In genomic region chr8:117290506-117290905, GRCm38 (mm10) we compare ENCODE assay signal across 11 mouse cellular contexts. TPM values are rescaled to one million over a fixed set of nuclear protein-coding genes. Genes with fewer than 3 reads are reported as not detected.
DNase-seq lines count a peak whose midpoint lies in the region; ATAC-seq and TF ChIP-seq lines count a peak whose summit lies in the region.
"Had no signal": no experiment of that assay in that cellular context is flagged by ENCODE, and none has a peak within 500 bp of the region (broad histone marks: within the 10 kb centered on the region; RNA-seq: fewer than 3 reads in every experiment).

No protein-coding gene starts in this region.

- no peaks in the 10 kb centered on the region for H3K36me3 ChIP-seq in thymus, adult 2 months (ENCODE audit: control insufficient read depth, insufficient read depth, low read length)
- H3K36me3 ChIP-seq in liver, postnatal 0 days (replicated peaks; ENCODE audit: insufficient read depth, low read length): peaks cover 16% of the 10 kb centered on the region
- H3K36me3 ChIP-seq: midbrain, embryonic 15.5 days had no signal

- ATAC-seq in liver, postnatal 0 days: no peak

- no peaks in the 10 kb centered on the region for H3K27me3 ChIP-seq in thymus, adult 2 months (ENCODE audit: control insufficient read depth, insufficient read depth, low read length)
- H3K27me3 ChIP-seq in liver, postnatal 0 days (ENCODE audit: insufficient read depth, low read length): no peaks in the 10 kb centered on the region
- H3K27me3 ChIP-seq: midbrain, embryonic 15.5 days had no signal

- H3K27ac ChIP-seq in gastrocnemius, adult 2 months: 0 out of 2 replicates have a peak overlapping the region, but pooled peaks have one; percentile 25
- no peak overlapping the region for H3K27ac ChIP-seq in thymus, adult 2 months (ENCODE audit: control insufficient read depth, insufficient read depth, low read length)
- no peak overlapping the region for H3K27ac ChIP-seq in liver, postnatal 0 days (ENCODE audit: low read depth)
- H3K27ac ChIP-seq: midbrain, embryonic 15.5 days had no signal

- 92% methylated on average over 7 of the region's 7 CpGs for WGBS in thymus, adult 2 months
- WGBS in liver, postnatal 0 days (ENCODE audit: insufficient replicate concordance): 85% methylated on average over 7 of the region's 7 CpGs

- peak; percentile 44 for DNase-seq in kidney, adult 11 months
- DNase-seq in kidney, adult 8-10 months: no peak
- DNase-seq in NIH3T3 (ENCODE audit: low read depth): peak; percentile 70
- DNase-seq in gastrocnemius, adult 2 months: peak; percentile 79
- peak; percentile 56 for DNase-seq in heart, postnatal 4 days
- DNase-seq in thymus, adult 2 months: no peak
- no peak for DNase-seq in left cerebral cortex, adult 8-10 months (ENCODE audit: low spot score in 2 of 2)
- DNase-seq in liver, postnatal 0 days: no peak
- DNase-seq: cerebellum, adult 9-11 months had no signal

- H3K9ac ChIP-seq in liver, postnatal 0 days (replicated peaks): no peak overlapping the region
- H3K9ac ChIP-seq: midbrain, embryonic 15.5 days had no signal

- no peak for TF ChIP-seq POLR2A in thymus, adult 2 months (IDR thresholded peaks at IDR 0.05; ENCODE audit: control insufficient read depth, extremely low read depth, insufficient read depth, low read length, poor library complexity)

- H3K4me2 ChIP-seq in liver, postnatal 0 days (ENCODE audit: low read depth, low read length): no peak overlapping the region
- H3K4me2 ChIP-seq: midbrain, embryonic 15.5 days had no signal

- no peak overlapping the region for H3K4me3 ChIP-seq in gastrocnemius, adult 2 months
- H3K4me3 ChIP-seq in thymus, adult 2 months (ENCODE audit: control insufficient read depth, insufficient read depth, low read length): no peak overlapping the region
- H3K4me3 ChIP-seq in liver, postnatal 0 days (ENCODE audit: low read depth, low read length): no peak overlapping the region
- H3K4me3 ChIP-seq: erythroblast, embryonic 14.5 days; midbrain, embryonic 15.5 days had no signal

- no peak for TF ChIP-seq EP300 in liver, postnatal 0 days (IDR thresholded peaks at IDR 0.05; ENCODE audit: low read depth)

- no peak for TF ChIP-seq CTCF in gastrocnemius, adult 2 months (IDR thresholded peaks at IDR 0.05)
- no peak for TF ChIP-seq CTCF in thymus, adult 2 months (IDR thresholded peaks at IDR 0.05; ENCODE audit: borderline replicate concordance, control insufficient read depth, extremely low read depth, insufficient read depth, low read length, poor library complexity)
- no peak for TF ChIP-seq CTCF in liver, postnatal 0 days (IDR thresholded peaks at IDR 0.05; ENCODE audit: low read depth)

- H3K9me3 ChIP-seq in liver, postnatal 0 days (ENCODE audit: low read length): no peaks in the 10 kb centered on the region
- H3K9me3 ChIP-seq: midbrain, embryonic 15.5 days had no signal

- intact Hi-C loops in gastrocnemius, adult 2 months (cut with DNase I): no loop called here

- peaks cover 18% of the 10 kb centered on the region for H3K4me1 ChIP-seq in thymus, adult 2 months (replicated peaks; ENCODE audit: control insufficient read depth, insufficient read depth, low read length)
- peaks cover 36% of the 10 kb centered on the region for H3K4me1 ChIP-seq in liver, postnatal 0 days (ENCODE audit: insufficient read depth)

RNA-seq across cellular contexts. Expression of gene Cmip, which starts 33.6 kb away (rescaled TPM):
- 10 to 100 TPM in 1 of 2 experiments, 1 to 10 TPM in 1; 8.3 to 11.4 TPM for total RNA-seq in gastrocnemius, adult 2 months (2021)
- total RNA-seq in heart, postnatal 4 days (2021): 10 to 100 TPM; 32.2 to 34.5 TPM
- 103 and 134 TPM in 2 replicates for polyA plus RNA-seq in thymus, adult 2 months (2012; rRNA removed)
- 100 to 1,000 TPM; 268 to 292 (median 275) TPM for total RNA-seq in left cerebral cortex, adult 8-10 months (2022)
- 22.3 and 22.6 TPM in 2 replicates for polyA plus RNA-seq in liver, postnatal 0 days (2015; fragmentation: Nextera tagmentation; extraction: Ambion mirVana)

Comparison
In these comparisons a context has a peak if more than half of its experiments do, and no peak if none do; other contexts are left out.
1. DNase-seq: peak in kidney, adult 11 months (single experiment), NIH3T3 (single experiment), gastrocnemius, adult 2 months (single experiment) and heart, postnatal 4 days (single experiment); none in kidney, adult 8-10 months (0 of 2), thymus, adult 2 months (single experiment), left cerebral cortex, adult 8-10 months (0 of 2) and liver, postnatal 0 days (single experiment).
2. RNA of gene Cmip, which starts 33.6 kb away (total RNA-seq): 268 to 292 TPM in left cerebral cortex, adult 8-10 months; 32.2 to 34.5 TPM in heart, postnatal 4 days and 8.3 to 11.4 TPM in gastrocnemius, adult 2 months; every median in the first group is over 4 times any median in the second.